Mouse (Mus musculus) hindbrain, embryonic 11.5 days (tissue): ENCODE data around the gene Nebl. TPM values are rescaled to one million over a fixed set of nuclear protein-coding genes. Genes with fewer than 3 reads are reported as not detected.

Experiments
- ATAC-seq: fragments of 200-750 bp; cut with Nextera tagmentation; 2 replicates; pipeline ENCODE4 v1.8.0; 2017; ENCODE audit warnings: mild to moderate bottlenecking, moderate TSS enrichment, moderate library complexity; ENCODE audit not compliant: low FRiP score
- DNase-seq: peaks from one replicate; pipeline ENCODE4 v3.0.0-alpha.2; 2015; ENCODE audit warnings: low spot score
- H3K27ac ChIP-seq: fragments of 300-500 bp; sonication (generic); 2 replicates; pipeline ENCODE4 v1.5.1; 2014; ENCODE audit warnings: mild to moderate bottlenecking, low read depth, low read length
- H3K27me3 ChIP-seq: fragments of 300-500 bp; sonication (generic); 2 replicates; pipeline ENCODE4 v1.6.1; 2014; ENCODE audit warnings: mild to moderate bottlenecking, low read length, moderate library complexity, mixed read lengths; ENCODE audit not compliant: control insufficient read depth, insufficient read depth
- H3K36me3 ChIP-seq: fragments of 300-500 bp; sonication (generic); 2 replicates; pipeline ENCODE4 v1.6.1; 2014; ENCODE audit warnings: mild to moderate bottlenecking, low read length, moderate library complexity, mixed read lengths; ENCODE audit not compliant: control insufficient read depth, insufficient read depth
- H3K4me1 ChIP-seq: fragments of 300-500 bp; sonication (generic); replicated peaks from 2 replicates; pipeline ENCODE4 v1.6.1; 2014; ENCODE audit warnings: low read length, mixed read lengths; ENCODE audit not compliant: control insufficient read depth, insufficient read depth
- H3K4me2 ChIP-seq: fragments of 300-500 bp; sonication (generic); replicated peaks from 2 replicates; pipeline ENCODE4 v1.6.1; 2014; ENCODE audit warnings: mild to moderate bottlenecking, low read depth, low read length
- H3K4me3 ChIP-seq: fragments of 300-500 bp; sonication (generic); 2 replicates; pipeline ENCODE4 v1.5.1; 2014; ENCODE audit warnings: low read depth, low read length
- H3K9ac ChIP-seq: fragments of 300-500 bp; sonication (generic); 2 replicates; pipeline ENCODE4 v1.6.1; 2014; ENCODE audit warnings: low read depth, low read length
- H3K9me3 ChIP-seq: fragments of 300-500 bp; sonication (generic); 2 replicates; pipeline ENCODE4 v1.6.1; 2016; ENCODE audit warnings: low read length; ENCODE audit not compliant: control insufficient read depth
- WGBS: fragments of 180-500 bp; shearing (Covaris S2); extraction: QIAGEN DNeasy Blood & Tissue Kit; methylation state at CpG from one replicate; pipeline ENCODE4 v1.1.7; 2014; 5-methylcytosine and 5-hydroxymethylcytosine counted together
- polyA plus RNA-seq: library from polyadenylated mRNA; unstranded; fragments of >200 nt; fragmentation: Nextera tagmentation; extraction: Ambion mirVana; gene quantifications from 2 replicates; pipeline ENCODE4 v1.2.1, GENCODE M21; 2014

Nebl gene
- 6.9 and 8.6 TPM in 2 replicates for polyA plus RNA-seq

DNA sequence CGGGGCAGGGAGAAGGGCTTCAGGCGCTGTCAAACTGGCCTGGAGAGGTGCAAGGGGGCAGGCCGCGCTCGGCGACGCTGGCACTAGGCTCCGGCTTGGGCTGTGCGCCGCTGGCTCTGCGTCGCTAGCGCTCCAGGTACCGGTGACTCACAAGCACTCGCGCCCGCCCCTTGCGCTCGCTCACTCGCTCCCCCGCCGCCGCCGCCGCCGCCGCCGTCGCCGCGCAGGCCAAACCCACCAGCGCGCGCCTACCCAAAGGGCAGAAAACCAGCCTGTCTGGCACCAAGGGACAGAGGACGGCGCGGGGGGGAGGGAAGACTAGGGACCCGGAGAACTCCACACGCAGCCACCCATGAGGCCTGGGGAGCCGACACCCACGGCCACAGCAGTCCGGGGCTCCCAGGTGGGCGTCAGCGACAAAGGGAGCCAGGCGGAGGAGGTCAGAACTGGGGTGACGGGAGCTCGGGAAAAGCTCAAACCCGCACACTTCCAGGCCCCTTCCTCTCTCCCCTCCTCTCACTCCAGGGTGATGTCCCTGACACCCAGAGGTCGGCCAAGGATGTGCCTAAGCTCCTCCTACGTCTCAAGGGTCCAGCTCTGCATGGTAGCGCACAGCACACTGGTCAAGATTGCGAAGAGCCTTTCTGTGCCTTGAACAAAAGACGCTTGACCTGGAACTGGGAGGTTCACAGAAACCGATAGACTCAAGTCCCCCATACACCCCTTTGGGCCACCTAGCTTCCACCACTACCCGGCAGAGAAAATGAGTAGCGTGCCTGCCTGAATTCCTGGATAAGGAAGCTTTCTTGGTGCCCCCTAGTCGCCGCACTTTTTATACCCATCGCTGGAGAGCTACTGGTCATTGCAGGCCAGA, at the start of gene Nebl:
TSS of gene Nebl (minus strand) at position 508 of the 874 bp plus-strand sequence.
- H3K27me3 ChIP-seq: peaks cover 10% of the 10 kb centered on the region
- WGBS: under 1% methylated on average over 59 of the region's 59 CpGs
- H3K9ac ChIP-seq: peak within 1 kb of the TSS; percentile 80
- peak within 1 kb of the TSS; percentile 68 for H3K4me3 ChIP-seq
- H3K4me1 ChIP-seq: peaks cover 4% of the 10 kb centered on the region; the same call in 1 of the 2 replicates
- peak; percentile 78 for DNase-seq
- peak; percentile 79 for ATAC-seq
- peak within 1 kb of the TSS; percentile 98 for H3K4me2 ChIP-seq
- no peaks in the 10 kb centered on the region for H3K36me3 ChIP-seq
- H3K9me3 ChIP-seq: no peaks in the 10 kb centered on the region
- H3K27ac ChIP-seq: peak within 1 kb of the TSS; percentile 39; the same call in 1 of the 2 replicates

DNA sequence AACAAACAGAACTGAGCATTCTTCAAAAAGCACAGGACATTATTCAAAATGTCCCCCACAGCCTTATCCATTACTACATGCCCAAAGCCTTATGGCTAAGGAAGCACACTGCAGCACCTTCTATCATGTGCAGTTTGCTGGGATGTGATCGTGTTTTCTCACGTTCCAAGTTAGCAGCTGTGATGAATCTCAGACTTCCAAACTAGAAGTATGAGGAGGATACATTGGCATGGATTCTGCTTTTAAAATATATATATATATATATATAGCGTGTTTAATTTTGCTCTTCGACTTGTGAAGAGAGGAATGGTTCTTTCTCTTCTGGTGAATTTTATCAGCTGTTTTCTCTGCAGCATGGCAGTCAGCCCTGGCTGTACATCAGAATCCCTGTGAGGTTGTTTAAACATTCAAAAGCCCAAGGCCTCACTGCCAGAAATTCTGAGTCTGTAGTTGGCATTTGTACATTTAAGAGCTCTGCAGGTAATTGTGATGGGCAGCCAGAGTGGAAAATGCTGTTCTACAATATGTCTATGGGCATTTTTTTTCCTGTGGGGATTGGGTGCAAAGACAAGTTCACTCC, 39.1 kb upstream of the Nebl start:
- H3K9me3 ChIP-seq: no peaks in the 10 kb centered on the region
- ATAC-seq (no peak), DNase-seq (no peak)
- H3K27me3 ChIP-seq: no peaks in the 10 kb centered on the region
- no peaks in the 10 kb centered on the region for H3K4me1 ChIP-seq
- no peak overlapping the region for H3K4me3 ChIP-seq
- H3K36me3 ChIP-seq: no peaks in the 10 kb centered on the region
- WGBS: 92% methylated on average over 4 of the region's 4 CpGs
- H3K4me2 ChIP-seq: no peak overlapping the region
- no peak overlapping the region for H3K9ac ChIP-seq
- no peak overlapping the region for H3K27ac ChIP-seq

DNA sequence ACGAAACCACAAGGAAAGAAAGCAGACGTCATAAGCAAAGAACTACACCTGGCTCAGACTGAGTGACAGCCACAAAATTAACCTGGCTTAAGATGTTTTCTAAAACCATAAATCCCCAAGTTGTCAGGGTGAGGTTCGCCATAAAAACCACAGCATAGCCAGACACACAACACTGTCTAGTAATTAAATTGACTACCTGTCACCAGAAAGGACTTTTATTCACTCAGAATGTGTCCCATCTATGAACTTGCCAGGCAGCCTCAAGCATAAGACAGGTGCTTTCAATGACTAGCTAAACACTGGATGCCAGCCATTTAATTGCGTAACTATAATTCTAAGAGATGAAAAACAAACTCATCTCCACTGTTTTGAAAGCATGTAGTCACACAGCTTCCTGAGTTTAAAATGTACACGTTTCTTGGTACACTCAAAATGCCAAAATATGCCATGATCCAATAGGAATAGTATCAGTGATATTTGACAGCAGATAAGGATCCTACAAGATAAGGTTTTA, 38.0 kb upstream of the Nebl start:
- no peaks in the 10 kb centered on the region for H3K27me3 ChIP-seq
- no peak overlapping the region for H3K4me3 ChIP-seq
- H3K36me3 ChIP-seq: no peaks in the 10 kb centered on the region
- DNase-seq (no peak), ATAC-seq (no peak)
- no peak overlapping the region for H3K27ac ChIP-seq
- H3K9me3 ChIP-seq: no peaks in the 10 kb centered on the region
- H3K4me1 ChIP-seq: no peaks in the 10 kb centered on the region
- no peak overlapping the region for H3K4me2 ChIP-seq
- no peak overlapping the region for H3K9ac ChIP-seq
- WGBS: 87% methylated on average over 5 of the region's 5 CpGs

DNA sequence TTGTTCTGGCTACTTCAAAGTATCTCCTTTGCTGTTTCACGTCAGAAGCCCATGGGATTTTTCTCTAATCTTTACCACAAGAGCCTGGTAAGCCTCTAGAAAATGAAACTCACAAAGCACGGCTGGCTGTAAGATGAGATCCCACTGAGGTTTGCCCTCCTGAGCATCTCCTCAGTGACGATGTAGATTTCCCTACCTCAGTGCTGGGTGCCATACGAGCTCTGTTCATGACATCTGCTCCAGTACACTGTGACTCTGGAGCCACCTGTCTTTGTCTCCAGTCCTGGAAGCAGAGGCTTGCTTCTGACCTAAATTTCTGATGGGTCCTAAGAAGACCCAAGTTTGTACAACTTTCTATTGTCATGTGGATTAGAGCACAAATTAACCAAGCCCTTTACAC, 25.0 kb upstream of the Nebl start:
- no peaks in the 10 kb centered on the region for H3K9me3 ChIP-seq
- H3K36me3 ChIP-seq: no peaks in the 10 kb centered on the region
- ATAC-seq: no peak
- DNase-seq: no peak
- H3K9ac ChIP-seq: no peak overlapping the region
- no peaks in the 10 kb centered on the region for H3K27me3 ChIP-seq
- no peak overlapping the region for H3K4me3 ChIP-seq
- H3K4me1 ChIP-seq: no peaks in the 10 kb centered on the region
- H3K4me2 ChIP-seq: no peak overlapping the region
- WGBS: 52% methylated on average over 4 of the region's 4 CpGs
- no peak overlapping the region for H3K27ac ChIP-seq

DNA sequence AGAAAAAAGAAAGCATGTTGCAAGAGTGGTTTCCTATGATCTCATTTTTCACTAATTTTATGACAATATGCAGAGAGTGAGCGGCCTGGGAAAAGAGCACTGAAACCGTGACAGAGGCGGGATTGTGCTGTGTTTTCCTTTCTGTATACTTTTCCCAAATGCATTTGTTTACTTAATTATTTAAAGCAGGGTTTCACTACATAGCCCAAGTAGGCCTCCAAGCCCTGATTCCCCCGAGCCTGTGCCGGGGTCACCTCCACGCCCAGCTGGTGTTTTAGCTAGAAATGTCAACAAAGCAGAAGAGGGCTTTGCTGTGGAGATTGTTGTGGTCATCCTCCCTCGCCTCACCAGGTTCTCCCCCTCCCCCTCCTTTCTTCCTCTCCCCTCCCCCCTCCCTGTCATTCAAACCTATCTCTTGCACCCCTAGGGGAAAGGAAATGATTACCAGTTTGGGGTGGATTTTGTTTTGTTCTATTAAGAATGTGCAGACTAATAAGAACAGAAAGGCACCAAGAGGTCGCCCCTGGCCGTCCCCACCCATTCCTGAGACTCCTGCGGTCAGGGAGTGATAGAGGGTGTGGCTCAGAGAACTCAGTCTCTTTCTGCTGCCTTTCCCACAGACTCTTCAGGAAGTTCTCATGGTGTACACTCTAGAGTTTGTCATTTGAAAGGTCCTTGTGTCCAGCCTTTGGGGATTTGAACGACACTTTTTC, 10.9 kb upstream of the Nebl start:
- H3K9me3 ChIP-seq: no peaks in the 10 kb centered on the region
- H3K4me3 ChIP-seq: peak overlapping the region; percentile 15
- peaks cover 2% of the 10 kb centered on the region; the same call in 1 of the 2 replicates for H3K4me1 ChIP-seq
- H3K4me2 ChIP-seq: peak overlapping the region; percentile 42
- 3% methylated on average over 11 of the region's 11 CpGs for WGBS
- ATAC-seq (peak; percentile 74), DNase-seq (peak; percentile 35)
- no peak overlapping the region for H3K9ac ChIP-seq
- H3K36me3 ChIP-seq: no peaks in the 10 kb centered on the region
- 0 out of 2 replicates have a peak, but pooled peaks cover 2% of the 10 kb centered on the region for H3K27me3 ChIP-seq
- H3K27ac ChIP-seq: no peak overlapping the region

DNA sequence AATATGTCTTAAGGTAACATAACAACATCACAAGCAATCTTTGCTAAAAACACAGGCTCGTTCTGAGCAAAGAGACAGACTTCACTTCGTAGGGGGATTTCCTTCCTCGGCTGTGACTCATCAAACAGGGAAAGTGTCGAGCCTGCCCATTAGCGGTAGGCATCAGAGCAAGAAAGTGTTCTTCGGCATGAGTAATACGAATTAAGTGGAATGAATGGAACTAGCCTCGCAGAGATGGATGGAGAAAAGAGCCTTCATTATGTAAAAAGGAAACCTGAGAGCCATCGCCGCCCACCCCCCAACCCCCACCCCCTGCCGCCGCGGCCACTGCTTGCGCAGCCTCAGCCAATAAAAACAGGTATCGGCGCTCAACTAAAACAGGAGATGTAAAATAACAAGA, 10.3 kb upstream of the Nebl start:
- H3K4me1 ChIP-seq: peaks cover 2% of the 10 kb centered on the region; the same call in 1 of the 2 replicates
- DNase-seq (peak; percentile 56), ATAC-seq (peak; percentile 79)
- H3K27me3 ChIP-seq: 0 out of 2 replicates have a peak, but pooled peaks cover 2% of the 10 kb centered on the region
- no peaks in the 10 kb centered on the region for H3K36me3 ChIP-seq
- peak overlapping the region; percentile 15; the same call in 1 of the 2 replicates for H3K4me3 ChIP-seq
- H3K9ac ChIP-seq: no peak overlapping the region
- H3K27ac ChIP-seq: no peak overlapping the region
- H3K4me2 ChIP-seq: peak overlapping the region; percentile 42
- no peaks in the 10 kb centered on the region for H3K9me3 ChIP-seq
- 1% methylated on average over 16 of the region's 16 CpGs for whole genome bisulfite sequencing

DNA sequence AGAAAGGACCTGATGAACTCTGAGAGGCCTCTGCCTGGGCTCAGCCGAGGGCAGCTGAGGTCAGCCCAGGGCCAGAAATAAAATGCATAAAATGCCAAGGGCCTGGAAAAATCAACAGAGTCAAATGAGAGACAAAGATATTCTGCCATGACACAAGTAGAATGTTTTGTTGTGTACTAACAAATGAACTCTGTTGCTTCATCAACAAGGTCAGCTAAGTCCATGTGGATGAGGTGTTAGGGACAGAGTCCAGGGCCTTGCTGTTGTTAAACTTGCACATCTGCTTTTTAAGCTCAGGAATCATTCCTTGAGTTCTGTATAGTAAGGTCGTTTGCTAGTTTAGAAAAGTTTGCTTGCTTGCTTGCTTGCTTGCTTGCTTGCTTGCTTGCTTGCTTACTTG, 9.2 kb upstream of the Nebl start:
- H3K4me1 ChIP-seq: peaks cover 2% of the 10 kb centered on the region; the same call in 1 of the 2 replicates
- DNase-seq: no peak
- no peak overlapping the region for H3K4me2 ChIP-seq
- H3K9me3 ChIP-seq: no peaks in the 10 kb centered on the region
- H3K27ac ChIP-seq: no peak overlapping the region
- H3K27me3 ChIP-seq: 0 out of 2 replicates have a peak, but pooled peaks cover 2% of the 10 kb centered on the region
- H3K36me3 ChIP-seq: no peaks in the 10 kb centered on the region
- H3K9ac ChIP-seq: no peak overlapping the region
- H3K4me3 ChIP-seq: no peak overlapping the region
- no peak for ATAC-seq
- WGBS: 39% methylated on average over 2 of the region's 2 CpGs

DNA sequence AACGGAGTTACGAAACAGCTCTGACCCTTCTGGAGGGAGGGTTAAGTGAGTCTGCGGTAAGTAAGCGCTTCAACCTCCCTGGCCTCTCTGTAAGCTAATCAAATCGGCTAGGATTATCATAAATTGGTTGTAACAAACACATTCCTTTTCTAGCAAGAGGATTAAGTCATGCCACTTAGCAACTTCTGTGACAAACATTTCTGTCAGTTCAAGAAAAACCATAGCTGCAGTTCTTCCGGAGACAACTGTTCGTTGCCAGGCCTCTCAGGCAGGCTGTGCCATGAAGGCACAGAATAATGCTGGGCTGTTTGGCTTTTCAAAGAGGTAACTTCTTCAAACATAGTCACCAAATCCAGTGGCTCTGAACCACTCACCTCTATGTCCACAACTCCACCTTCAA, 946 bp upstream of the Nebl start:
- no peaks in the 10 kb centered on the region for H3K9me3 ChIP-seq
- 23% methylated on average over 7 of the region's 7 CpGs for WGBS
- H3K27ac ChIP-seq: no peak overlapping the region
- no peak overlapping the region for H3K4me3 ChIP-seq
- no peak overlapping the region for H3K9ac ChIP-seq
- H3K4me2 ChIP-seq: no peak overlapping the region
- H3K36me3 ChIP-seq: no peaks in the 10 kb centered on the region
- peaks cover 10% of the 10 kb centered on the region for H3K27me3 ChIP-seq
- H3K4me1 ChIP-seq: peaks cover 4% of the 10 kb centered on the region; the same call in 1 of the 2 replicates
- DNase-seq (no peak), ATAC-seq (no peak)
